ENCODE assay signal across 25 mouse cellular contexts in genomic region chr4:55586212-55586611, GRCm38 (mm10). TPM values are rescaled to one million over a fixed set of nuclear protein-coding genes. Genes with fewer than 3 reads are reported as not detected.
DNase-seq lines count a peak whose midpoint lies in the region; ATAC-seq lines count a peak whose summit lies in the region.
"Had no signal": no experiment of that assay in that cellular context is flagged by ENCODE, and none has a peak within 500 bp of the region (broad histone marks: within the 10 kb centered on the region; RNA-seq: fewer than 3 reads in every experiment).

No protein-coding gene starts in this region.

- H3K4me2 ChIP-seq in embryonic facial prominence, embryonic 14.5 days (ENCODE audit: low read depth, low read length), result no peak overlapping the region
- H3K4me2 ChIP-seq: embryonic facial prominence, embryonic 15.5 days; heart, embryonic 15.5 days; hindbrain, embryonic 14.5 days had no signal

- DNase-seq in embryonic facial prominence, embryonic 14.5 days (ENCODE audit: low spot score), result peak; percentile 21
- DNase-seq in embryonic facial prominence, embryonic 10.5 days (ENCODE audit: low spot score), result no peak
- peak; percentile 9 for DNase-seq in c-Kit-positive CD71-negative TER-119-negative erythroid progenitor cells, embryonic 14.5 days (ENCODE audit: low read depth)
- no peak for DNase-seq in adrenal gland, postnatal 14 days
- no peak for DNase-seq in urinary bladder, postnatal 10 days (ENCODE audit: low spot score)
- DNase-seq in right cerebral cortex, postnatal 36 days (ENCODE audit: low spot score in 2 of 2), result no peak
- DNase-seq: adrenal gland, adult 2 months; adrenal gland, postnatal 36 days; cerebellum, adult 11-12 months; cerebellum, adult 9-10 months; cerebellum, postnatal 25 days; gastrocnemius, adult 2 months; gastrocnemius, postnatal 25 days; heart, adult 11 months; heart, postnatal 14 days had no signal

- H3K9ac ChIP-seq in embryonic facial prominence, embryonic 14.5 days (ENCODE audit: low read depth, low read length), result no peak overlapping the region
- H3K9ac ChIP-seq: embryonic facial prominence, embryonic 15.5 days; heart, embryonic 15.5 days; hindbrain, embryonic 14.5 days had no signal

- WGBS in embryonic facial prominence, embryonic 14.5 days, result 76% methylated on average over 3 of the region's 3 CpGs
- 85% methylated on average over 3 of the region's 3 CpGs for WGBS in embryonic facial prominence, embryonic 10.5 days

- no peak overlapping the region for H3K27ac ChIP-seq in embryonic facial prominence, embryonic 14.5 days (replicated peaks; ENCODE audit: low read depth, low read length)
- no peak overlapping the region for H3K27ac ChIP-seq in embryonic facial prominence, embryonic 10.5 days (replicated peaks)
- H3K27ac ChIP-seq: embryonic facial prominence, embryonic 15.5 days; forebrain, embryonic 10.5 days; gastrocnemius, adult 2 months; heart, embryonic 10.5 days; heart, embryonic 15.5 days; hindbrain, embryonic 10.5 days; hindbrain, embryonic 14.5 days had no signal

- no peak overlapping the region for H3K4me3 ChIP-seq in embryonic facial prominence, embryonic 14.5 days (ENCODE audit: low read depth, low read length)
- H3K4me3 ChIP-seq in embryonic facial prominence, embryonic 10.5 days, result no peak overlapping the region
- H3K4me3 ChIP-seq: embryonic facial prominence, embryonic 15.5 days; erythroblast, embryonic 14.5 days; forebrain, embryonic 10.5 days; gastrocnemius, adult 2 months; heart, embryonic 10.5 days; heart, embryonic 15.5 days; hindbrain, embryonic 10.5 days had no signal

- H3K9me3 ChIP-seq in embryonic facial prominence, embryonic 14.5 days (ENCODE audit: control insufficient read depth, low read length), result no peaks in the 10 kb centered on the region
- H3K9me3 ChIP-seq in embryonic facial prominence, embryonic 10.5 days, result no peaks in the 10 kb centered on the region
- H3K9me3 ChIP-seq: embryonic facial prominence, embryonic 15.5 days; forebrain, embryonic 10.5 days; heart, embryonic 10.5 days; heart, embryonic 15.5 days; hindbrain, embryonic 10.5 days had no signal

- no peak for ATAC-seq in embryonic facial prominence, embryonic 14.5 days (ENCODE audit: low read depth)
- ATAC-seq in megakaryocyte progenitor cell, adult 5-6 weeks (replicated peaks; ENCODE audit: poor library complexity), result peak; percentile 66
- ATAC-seq: forebrain, embryonic 14.5 days; intestine, embryonic 16.5 days had no signal

- no peaks in the 10 kb centered on the region for H3K27me3 ChIP-seq in embryonic facial prominence, embryonic 14.5 days (replicated peaks; ENCODE audit: control insufficient read depth, insufficient read depth, low read length)
- no peaks in the 10 kb centered on the region for H3K27me3 ChIP-seq in embryonic facial prominence, embryonic 10.5 days (replicated peaks; ENCODE audit: low read depth, poor library complexity, severe bottlenecking)
- H3K27me3 ChIP-seq: embryonic facial prominence, embryonic 15.5 days; heart, embryonic 15.5 days had no signal

- no peaks in the 10 kb centered on the region for H3K36me3 ChIP-seq in embryonic facial prominence, embryonic 14.5 days (ENCODE audit: control insufficient read depth, insufficient read depth, low read length)
- H3K36me3 ChIP-seq in embryonic facial prominence, embryonic 10.5 days (replicated peaks), result no peaks in the 10 kb centered on the region
- H3K36me3 ChIP-seq: embryonic facial prominence, embryonic 15.5 days; forebrain, embryonic 10.5 days; heart, embryonic 10.5 days; heart, embryonic 15.5 days; hindbrain, embryonic 10.5 days had no signal

- H3K4me1 ChIP-seq in embryonic facial prominence, embryonic 14.5 days (ENCODE audit: control insufficient read depth, insufficient read depth, low read length), result no peaks in the 10 kb centered on the region
- no peaks in the 10 kb centered on the region for H3K4me1 ChIP-seq in embryonic facial prominence, embryonic 10.5 days
- H3K4me1 ChIP-seq: heart, embryonic 10.5 days; heart, embryonic 15.5 days had no signal

RNA-seq across cellular contexts. Expression of gene Klf4, which starts 53.9 kb away (rescaled TPM):
- polyA plus RNA-seq in embryonic facial prominence, embryonic 14.5 days (2014; fragmentation: Nextera tagmentation; extraction: Ambion mirVana), result 24.4 and 27.5 TPM in 2 replicates
- 0.67 and 1.5 TPM in 2 replicates for polyA plus RNA-seq in embryonic facial prominence, embryonic 10.5 days (2016; fragmentation: Nextera tagmentation; extraction: Ambion mirVana)
- 12.4 and 23.7 TPM in 2 replicates for total RNA-seq in megakaryocyte progenitor cell, adult 5-6 weeks (2015)
- 3.3 and 8.8 TPM in 2 replicates for total RNA-seq in megakaryocyte progenitor cell, adult 5-6 weeks (2017)
- 25.1 and 36.2 TPM in 2 replicates for total RNA-seq in adrenal gland, postnatal 14 days (2021)

Comparison
In these comparisons a context has a peak if more than half of its experiments do, and no peak if none do; other contexts are left out.
1. DNase-seq: peak in embryonic facial prominence, embryonic 14.5 days (single experiment) and c-Kit-positive CD71-negative TER-119-negative erythroid progenitor cells, embryonic 14.5 days (single experiment); none in embryonic facial prominence, embryonic 10.5 days (single experiment), adrenal gland, postnatal 14 days (single experiment), urinary bladder, postnatal 10 days (single experiment) and right cerebral cortex, postnatal 36 days (0 of 2).